Mouse (Mus musculus): ENCODE measurements around the gene Lrp6.

DNA sequence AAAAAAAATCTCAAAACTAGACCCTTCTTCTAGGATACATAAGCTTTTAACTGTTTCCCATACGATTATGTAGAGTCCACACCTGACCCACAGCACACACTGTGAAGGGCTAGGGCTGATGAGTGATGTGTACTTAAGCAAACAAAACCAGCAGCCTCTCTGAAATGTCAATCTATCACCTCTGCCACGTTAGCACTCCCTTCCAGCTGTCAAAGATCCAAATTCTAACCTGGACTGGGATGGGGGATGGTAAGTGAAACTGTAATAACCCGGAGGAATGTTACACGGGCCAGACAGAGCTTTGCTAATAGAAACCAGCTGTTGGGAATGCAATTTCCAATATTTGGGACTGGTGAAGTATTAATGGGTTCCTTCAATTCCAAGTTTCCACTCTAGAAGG lies 61.9 kb downstream of the Lrp6 start:
- TF ChIP-seq CTCF (IDR thresholded peaks at IDR 0.05; ENCODE audit: low read depth, low read length) = no peak
- TF ChIP-seq POLR2A (IDR thresholded peaks at IDR 0.05; ENCODE audit: borderline replicate concordance, low read depth, low read length) = no peak

Measured in bone marrow macrophage, adult 2 months (primary cell).